Mouse (Mus musculus): Measurements from ENCODE around the gene Ssh3. TPM values are rescaled to one million over a fixed set of nuclear protein-coding genes. Genes with fewer than 3 reads are reported as not detected.

Ssh3 gene
- polyA plus RNA-seq, 1 experiment from 2014 or later: 27.6 TPM

DNA sequence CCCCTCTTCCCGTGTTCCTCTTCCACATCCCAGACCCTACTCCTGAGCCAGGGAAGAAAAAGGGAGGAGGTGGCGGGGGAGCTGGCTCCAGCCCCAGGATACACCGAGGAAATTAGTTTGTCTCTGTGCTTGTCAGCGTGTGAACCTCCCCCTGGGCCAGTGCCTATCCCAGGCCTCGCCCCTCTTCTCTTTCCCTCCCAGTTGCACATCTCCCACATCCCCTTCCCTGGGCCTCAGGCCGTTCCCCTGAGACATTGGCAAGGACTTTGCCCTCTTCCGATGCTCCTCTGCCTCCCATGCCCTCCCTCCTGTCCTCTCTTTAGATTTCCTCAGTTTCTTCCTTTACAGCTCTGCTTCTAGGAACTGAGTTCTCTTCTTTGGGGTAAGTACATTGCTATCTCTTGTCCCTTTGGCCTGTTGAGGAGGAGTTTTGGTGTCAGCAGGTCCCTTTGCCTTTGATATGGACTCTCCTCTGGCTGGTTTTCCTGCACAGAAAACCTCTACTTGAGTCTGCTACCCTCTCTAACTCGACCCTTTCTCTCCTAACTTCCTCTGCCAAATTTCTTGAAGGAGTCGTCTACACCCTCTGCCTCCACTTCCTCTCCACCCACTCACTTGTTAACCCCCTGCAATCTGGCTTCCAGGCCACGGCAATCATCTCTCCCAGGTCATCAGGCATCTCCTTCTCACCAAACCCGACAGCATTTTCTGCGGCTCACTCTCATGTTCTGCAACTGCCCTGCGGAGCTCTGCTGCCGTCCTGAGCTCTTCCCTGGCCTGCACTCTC, 47.8 kb downstream of the Ssh3 start:
- Histone ChIP-seq H3K36me3 (no peaks in the 10 kb centered on the region), H3K27ac (peak overlapping the region; percentile 68), H3K9ac (peak overlapping the region; percentile 1; the same call in 1 of the 2 replicates), H3K4me3 (replicated peaks) (peak overlapping the region; percentile 2; the same call in 1 of the 2 replicates), H3K4me2 (peak overlapping the region; percentile 33), H3K4me1 (peaks cover 48% of the 10 kb centered on the region), H3K9me3 (no peaks in the 10 kb centered on the region), H3K27me3 (replicated peaks) (no peaks in the 10 kb centered on the region)
- ATAC-seq (ENCODE audit: insufficient read depth, low FRiP score, low read depth): peak; percentile 61
- WGBS: 28% methylated on average over 14 of the region's 14 CpGs

DNA sequence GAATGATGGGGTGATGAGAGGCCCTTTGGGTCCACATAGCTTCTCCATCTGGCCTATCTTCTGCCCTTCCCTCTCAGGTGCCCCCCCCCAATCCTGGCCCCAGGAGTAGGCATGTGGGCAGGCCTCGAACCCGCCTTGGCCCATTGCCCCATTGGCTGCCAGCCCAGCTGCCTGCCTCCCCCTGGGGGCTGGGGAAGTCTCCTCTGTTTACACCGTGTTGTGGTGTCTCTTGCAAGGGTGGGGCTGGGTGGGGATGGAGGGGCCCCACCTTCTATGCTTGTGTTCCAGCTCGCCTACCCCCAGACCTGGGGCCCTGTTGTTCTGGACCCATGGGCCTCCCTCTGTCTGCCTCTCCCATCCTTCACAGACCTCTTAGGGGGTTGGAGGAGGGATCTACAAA, 48.6 kb downstream of the Ssh3 start:
- Histone ChIP-seq H3K4me1 (peaks cover 53% of the 10 kb centered on the region), H3K27ac (peak overlapping the region; percentile 68), H3K4me3 (replicated peaks) (no peak overlapping the region), H3K9ac (0 out of 2 replicates have a peak overlapping the region, but pooled peaks have one; percentile 1), H3K4me2 (peak overlapping the region; percentile 33; the same call in 1 of the 2 replicates), H3K27me3 (replicated peaks) (no peaks in the 10 kb centered on the region), H3K9me3 (no peaks in the 10 kb centered on the region), H3K36me3 (no peaks in the 10 kb centered on the region)
- peak; percentile 28; the same call in 1 of the 2 replicates for ATAC-seq (ENCODE audit: insufficient read depth, low FRiP score, low read depth)
- WGBS: 18% methylated on average over 4 of the region's 4 CpGs

DNA sequence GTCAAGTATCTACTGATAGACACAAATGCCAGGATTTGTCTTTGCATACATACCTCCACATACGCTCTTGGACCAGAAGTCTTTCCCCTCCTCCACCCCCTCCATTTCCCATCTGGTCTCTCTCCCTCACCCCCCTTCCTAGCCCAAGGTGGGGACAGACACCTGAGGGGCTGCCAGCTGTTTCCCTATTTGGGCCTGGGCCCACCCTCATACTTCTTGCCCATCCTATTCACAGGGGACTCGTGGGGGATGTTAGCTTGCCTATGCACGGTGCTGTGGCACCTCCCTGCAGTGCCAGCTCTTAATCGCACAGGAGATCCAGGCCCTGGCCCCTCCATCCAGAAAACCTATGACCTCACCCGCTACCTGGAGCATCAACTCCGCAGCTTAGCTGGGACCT, 49.0 kb downstream of the Ssh3 start:
- peak overlapping the region; percentile 68; the same call in 1 of the 2 replicates for H3K27ac ChIP-seq

DNA sequence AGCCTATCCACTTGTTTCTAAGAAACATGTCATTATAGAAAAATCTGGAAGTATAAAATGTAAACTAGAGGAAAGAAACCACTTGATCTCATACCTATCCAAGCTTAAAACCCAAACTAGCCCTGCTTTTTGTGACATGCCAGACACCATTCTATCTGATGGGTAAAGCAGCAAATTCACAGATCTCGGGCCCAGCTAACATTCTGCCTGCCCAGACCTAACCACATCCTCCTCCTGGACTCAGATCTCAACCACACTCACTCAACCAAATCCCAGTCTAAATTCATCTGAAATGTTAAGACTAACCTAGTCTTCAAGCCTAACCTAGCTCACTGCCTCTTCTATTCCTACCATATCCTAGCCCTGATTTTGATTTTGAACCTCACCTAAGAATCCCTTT, 50.2 kb downstream of the Ssh3 start:
- no peak for ATAC-seq (ENCODE audit: insufficient read depth, low FRiP score, low read depth)
- Histone ChIP-seq H3K4me2 (no peak overlapping the region), H3K9me3 (no peaks in the 10 kb centered on the region), H3K4me1 (peaks cover 58% of the 10 kb centered on the region), H3K9ac (no peak overlapping the region), H3K27me3 (replicated peaks) (no peaks in the 10 kb centered on the region), H3K27ac (no peak overlapping the region), H3K4me3 (replicated peaks) (no peak overlapping the region), H3K36me3 (no peaks in the 10 kb centered on the region)
- 64% methylated on average over 1 of the region's 1 CpGs for WGBS

More for the DNA sequence above, 49.0 kb downstream of the Ssh3 start:
- H3K27me3 ChIP-seq (replicated peaks): no peaks in the 10 kb centered on the region
- no peaks in the 10 kb centered on the region for H3K9me3 ChIP-seq
- no peak overlapping the region for H3K4me2 ChIP-seq
- peaks cover 55% of the 10 kb centered on the region for H3K4me1 ChIP-seq
- WGBS: 78% methylated on average over 6 of the region's 6 CpGs
- no peak for ATAC-seq (ENCODE audit: insufficient read depth, low FRiP score, low read depth)
- H3K36me3 ChIP-seq: no peaks in the 10 kb centered on the region
- no peak overlapping the region for H3K4me3 ChIP-seq (replicated peaks)
- H3K9ac ChIP-seq: no peak overlapping the region

DNA sequence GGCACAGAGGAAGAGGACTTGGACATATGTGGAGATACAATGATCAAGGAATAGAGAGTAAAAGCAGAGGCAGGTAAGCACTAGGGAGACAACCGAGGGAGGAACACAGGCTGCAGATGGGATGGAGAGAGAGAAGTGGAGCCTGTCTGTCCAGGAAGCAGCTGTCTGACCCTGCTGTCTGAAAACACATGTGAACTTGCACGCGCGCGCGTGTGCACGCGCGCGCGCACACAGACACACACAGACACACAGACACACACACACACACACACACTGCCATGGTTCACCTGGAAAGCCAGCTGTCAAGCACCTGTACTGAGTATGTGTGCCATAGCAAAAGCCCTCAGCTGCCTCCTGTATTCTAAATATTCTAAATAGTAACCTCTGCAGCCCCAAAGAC, 50.7 kb downstream of the Ssh3 start:
- Histone ChIP-seq H3K4me2 (no peak overlapping the region), H3K4me3 (replicated peaks) (no peak overlapping the region), H3K4me1 (peaks cover 63% of the 10 kb centered on the region), H3K27ac (peak overlapping the region; percentile 57), H3K9me3 (no peaks in the 10 kb centered on the region), H3K27me3 (replicated peaks) (no peaks in the 10 kb centered on the region), H3K9ac (no peak overlapping the region), H3K36me3 (no peaks in the 10 kb centered on the region)
- ATAC-seq (ENCODE audit: insufficient read depth, low FRiP score, low read depth): no peak
- whole genome bisulfite sequencing: 80% methylated on average over 11 of the region's 11 CpGs

DNA sequence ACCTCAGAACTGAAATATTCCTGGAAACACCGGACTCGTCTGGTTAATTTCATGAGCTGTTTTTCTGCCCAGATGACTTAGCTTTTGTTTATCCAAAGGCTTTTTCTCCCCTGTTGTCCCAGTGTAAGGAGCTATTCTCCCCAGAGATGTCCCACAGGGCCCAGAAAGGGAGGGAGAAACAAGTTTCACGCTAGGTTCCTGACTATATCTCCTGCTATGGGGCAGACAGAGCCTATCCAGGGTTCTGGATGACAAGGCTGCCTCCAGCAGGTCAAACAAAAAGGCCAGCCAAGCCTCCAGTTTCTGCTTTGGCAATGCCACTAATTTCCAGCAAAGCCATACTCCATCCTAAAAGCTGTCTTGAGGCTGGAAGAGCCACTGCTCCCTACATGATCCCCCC, 51.1 kb downstream of the Ssh3 start:
- Histone ChIP-seq H3K9me3 (no peaks in the 10 kb centered on the region), H3K4me2 (peak overlapping the region; percentile 92; the same call in 1 of the 2 replicates), H3K36me3 (no peaks in the 10 kb centered on the region), H3K27ac (peak overlapping the region; percentile 57), H3K27me3 (replicated peaks) (no peaks in the 10 kb centered on the region), H3K4me3 (replicated peaks) (no peak overlapping the region), H3K9ac (no peak overlapping the region), H3K4me1 (peaks cover 67% of the 10 kb centered on the region)
- ATAC-seq (ENCODE audit: insufficient read depth, low FRiP score, low read depth): no peak
- 30% methylated on average over 3 of the region's 3 CpGs for WGBS

DNA sequence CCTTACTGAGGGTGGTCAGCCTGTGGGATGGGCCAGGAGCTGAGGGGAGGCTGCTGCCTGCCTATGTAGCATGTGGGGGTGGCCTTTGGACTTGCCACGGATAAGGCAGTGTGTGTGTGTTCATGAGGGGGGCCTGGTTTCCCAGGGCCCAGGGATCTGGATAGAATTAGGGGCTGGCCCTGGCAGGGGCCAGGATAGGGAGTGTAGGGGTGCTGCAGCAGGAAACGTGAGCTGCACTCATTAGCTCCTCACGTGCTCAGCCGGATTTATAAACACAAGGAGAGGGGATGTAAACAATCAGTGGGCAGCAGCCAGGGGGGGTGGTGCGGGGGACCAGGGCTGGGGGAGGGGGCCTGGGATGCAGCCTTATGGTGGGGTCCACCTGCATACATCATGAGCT, 51.8 kb downstream of the Ssh3 start:
- Histone ChIP-seq H3K27me3 (replicated peaks) (no peaks in the 10 kb centered on the region), H3K27ac (peak overlapping the region; percentile 57), H3K9me3 (no peaks in the 10 kb centered on the region), H3K9ac (peak overlapping the region; percentile 24; the same call in 1 of the 2 replicates), H3K4me1 (peaks cover 67% of the 10 kb centered on the region), H3K4me3 (replicated peaks) (peak overlapping the region; percentile 57; the same call in 1 of the 2 replicates), H3K4me2 (peak overlapping the region; percentile 92), H3K36me3 (no peaks in the 10 kb centered on the region)
- ATAC-seq (ENCODE audit: insufficient read depth, low FRiP score, low read depth): no peak
- WGBS: 15% methylated on average over 5 of the region's 5 CpGs

DNA sequence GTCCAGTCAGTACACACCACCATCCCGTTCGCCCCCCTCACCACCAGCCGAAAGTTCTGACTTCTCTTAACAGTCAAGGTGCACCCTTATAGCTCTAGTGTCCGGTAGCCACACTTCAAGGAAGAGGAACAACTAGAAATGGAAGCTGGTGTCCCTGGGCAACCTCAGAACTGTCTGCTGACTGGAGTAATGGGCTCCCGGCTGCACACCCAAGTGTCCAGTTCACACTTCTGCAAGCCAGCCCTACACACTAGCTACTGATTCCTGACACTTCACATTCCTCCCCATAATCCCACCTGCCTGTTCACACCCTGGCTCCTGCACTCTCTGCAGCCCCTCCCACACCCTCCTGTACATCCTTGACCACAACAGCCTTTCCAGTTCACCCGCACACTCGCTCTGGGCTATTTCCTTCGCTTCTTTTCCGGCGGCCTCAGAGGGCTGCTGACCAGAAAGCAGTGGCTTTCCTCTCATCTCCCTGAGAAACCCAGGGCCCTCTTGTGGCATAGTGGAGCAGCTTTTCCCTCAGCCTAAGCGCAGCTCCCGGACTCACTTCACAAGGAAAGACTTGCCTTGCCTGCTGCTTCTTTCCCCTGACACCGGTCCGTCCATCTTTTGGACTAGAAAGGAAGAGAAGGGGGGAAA, 52.8 kb downstream of the Ssh3 start:
- Histone ChIP-seq H3K9me3 (no peaks in the 10 kb centered on the region), H3K27ac (peak overlapping the region; percentile 57), H3K4me2 (peak overlapping the region; percentile 92), H3K4me1 (peaks cover 57% of the 10 kb centered on the region), H3K27me3 (replicated peaks) (no peaks in the 10 kb centered on the region), H3K4me3 (replicated peaks) (peak overlapping the region; percentile 57), H3K9ac (no peak overlapping the region), H3K36me3 (no peaks in the 10 kb centered on the region)
- ATAC-seq (ENCODE audit: insufficient read depth, low FRiP score, low read depth): no peak
- WGBS: 11% methylated on average over 14 of the region's 14 CpGs

DNA sequence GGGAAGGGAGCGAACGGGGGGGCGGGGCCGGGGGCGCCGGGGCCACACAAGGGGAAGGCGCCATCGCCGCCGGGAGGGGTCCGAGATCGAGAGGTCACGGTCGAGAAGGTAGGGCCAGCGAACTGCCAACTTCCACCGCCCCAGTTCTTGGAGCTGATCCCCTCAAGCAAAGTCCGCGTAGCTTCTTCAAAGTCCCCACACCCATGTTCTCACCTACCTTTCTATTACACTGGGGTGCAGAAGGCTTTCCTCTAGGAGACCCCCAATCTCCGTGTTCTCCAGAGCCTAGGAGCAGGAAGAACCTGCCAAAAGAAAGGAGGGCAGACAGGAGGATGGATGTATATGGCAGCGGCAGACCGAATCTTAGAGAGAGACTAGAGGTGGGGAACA, 53.5 kb downstream of the Ssh3 start:
- peak overlapping the region; percentile 92 for H3K27ac ChIP-seq
- H3K9me3 ChIP-seq: no peaks in the 10 kb centered on the region
- peak overlapping the region; percentile 57 for H3K4me3 ChIP-seq (replicated peaks)
- no peaks in the 10 kb centered on the region for H3K27me3 ChIP-seq (replicated peaks)
- H3K36me3 ChIP-seq: no peaks in the 10 kb centered on the region
- H3K4me1 ChIP-seq: peaks cover 50% of the 10 kb centered on the region
- H3K4me2 ChIP-seq: peak overlapping the region; percentile 92
- H3K9ac ChIP-seq: peak overlapping the region; percentile 91; the same call in 1 of the 2 replicates
- under 1% methylated on average over 16 of the region's 21 CpGs for WGBS
- ATAC-seq (ENCODE audit: insufficient read depth, low FRiP score, low read depth): no peak

DNA sequence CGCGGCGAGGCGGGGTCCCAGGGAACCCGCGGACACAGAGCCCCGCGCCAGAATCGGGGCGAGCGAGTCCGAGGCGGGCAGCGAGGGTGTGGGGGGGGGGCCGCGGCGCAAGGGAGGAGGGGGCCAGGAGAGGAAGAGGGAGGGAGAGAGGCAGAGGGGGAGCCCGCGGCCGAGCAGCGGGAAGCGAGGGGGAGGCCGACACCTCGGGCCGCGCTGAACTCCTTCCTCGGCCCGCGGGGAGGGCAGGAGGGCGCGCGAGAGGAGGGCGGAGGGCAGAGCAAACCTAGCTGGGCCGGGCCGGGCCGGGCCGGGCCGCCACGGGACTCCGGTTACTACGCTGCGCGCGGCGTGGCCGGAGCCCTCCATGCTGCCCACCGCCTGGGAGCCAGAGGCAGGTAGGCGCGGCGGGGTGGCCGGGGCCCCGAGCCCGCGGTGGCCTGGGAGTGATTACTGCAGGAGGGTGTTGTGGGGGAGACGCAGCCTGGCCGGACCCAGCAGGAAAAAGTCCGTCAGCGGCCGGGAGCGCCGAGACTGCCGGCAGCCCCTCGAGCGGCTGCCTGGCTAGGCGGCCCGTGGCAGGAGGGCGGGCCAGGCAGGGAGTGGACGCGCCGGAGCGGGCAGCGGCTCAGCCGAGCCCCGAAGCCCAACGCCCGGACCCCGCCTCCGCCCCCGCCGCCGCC, 54.1 kb downstream of the Ssh3 start:
- Histone ChIP-seq H3K4me1 (peaks cover 45% of the 10 kb centered on the region), H3K4me2 (peak overlapping the region; percentile 92), H3K27ac (peak overlapping the region; percentile 92), H3K4me3 (replicated peaks) (peak overlapping the region; percentile 57), H3K36me3 (no peaks in the 10 kb centered on the region), H3K9me3 (no peaks in the 10 kb centered on the region), H3K9ac (peak overlapping the region; percentile 91), H3K27me3 (replicated peaks) (no peaks in the 10 kb centered on the region)
- ATAC-seq (ENCODE audit: insufficient read depth, low FRiP score, low read depth): peak; percentile 25; the same call in 1 of the 2 replicates
- under 1% methylated on average over 63 of the region's 81 CpGs for WGBS

DNA sequence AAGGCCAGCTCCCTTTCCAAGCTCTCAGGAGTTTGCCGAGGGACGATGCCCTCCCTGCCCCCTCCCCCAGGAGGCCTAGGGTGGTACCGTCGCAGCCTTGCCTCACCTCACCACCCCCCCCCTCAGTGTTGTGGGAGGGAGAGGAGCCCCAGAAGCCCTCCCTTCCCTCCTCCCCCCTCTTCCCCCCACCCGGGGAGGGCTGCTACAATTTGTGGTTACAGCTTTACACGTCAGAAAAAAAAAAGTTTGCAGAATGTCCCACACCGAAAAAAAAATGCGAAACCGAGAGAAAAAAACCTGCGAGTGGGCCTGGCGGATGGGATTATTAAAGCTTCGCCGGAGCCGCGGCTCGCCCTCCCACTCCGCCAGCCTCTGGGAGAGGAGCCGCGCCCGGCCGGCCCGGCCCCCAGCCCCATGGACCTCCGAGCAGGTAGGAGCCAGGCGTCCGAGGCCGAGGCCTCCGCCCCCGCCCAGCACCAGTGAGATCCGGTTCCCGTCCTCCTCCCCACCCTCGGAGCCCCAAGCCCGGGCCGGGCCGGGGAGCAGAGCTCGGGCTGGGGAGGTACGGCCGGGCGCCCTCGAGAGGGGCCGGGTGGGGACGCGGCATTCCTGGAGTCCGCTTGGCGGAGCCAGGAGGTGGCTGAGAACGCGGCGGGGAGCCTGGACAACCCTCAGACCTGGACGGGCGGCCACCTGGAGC, 54.8 kb downstream of the Ssh3 start, which contains the start of the genes Clcf1 and AC109138.7:
Clcf1 (plus strand) TSS at position 168 of the 700 bp plus-strand sequence.
AC109138.7 (plus strand) TSS at position 287 of the 700 bp plus-strand sequence.
- WGBS: under 1% methylated on average over 46 of the region's 49 CpGs
- H3K27ac ChIP-seq: peak within 1 kb of the TSS; percentile 92
- peak within 1 kb of the TSS; percentile 92 for H3K4me2 ChIP-seq
- ATAC-seq (ENCODE audit: insufficient read depth, low FRiP score, low read depth): peak; percentile 40
- no peaks in the 10 kb centered on the region for H3K27me3 ChIP-seq (replicated peaks)
- peak within 1 kb of the TSS; percentile 91 for H3K9ac ChIP-seq
- H3K9me3 ChIP-seq: no peaks in the 10 kb centered on the region
- peak within 1 kb of the TSS; percentile 57 for H3K4me3 ChIP-seq (replicated peaks)
- H3K36me3 ChIP-seq: no peaks in the 10 kb centered on the region
- peaks cover 42% of the 10 kb centered on the region for H3K4me1 ChIP-seq
